Mouse (Mus musculus) urinary bladder, postnatal 14 days (tissue): ENCODE data around the gene Ntrk2.
A peak's percentile ranks its signal among the peaks of the same experiment; 100 is the strongest.
"Not testable (repeated sequence)": the region's sequence is repeated elsewhere in the genome, so short reads cannot be mapped to it uniquely, and the experiment has no call there.

Experiments
- DNase-seq: peaks from one replicate; pipeline ENCODE4 v3.0.0; 2021; ENCODE audit warnings: low spot score

Gene Ntrk2

GRCm38 (mm10) chr13:59041013-59041764 lies 234.8 kb downstream of the Ntrk2 start:
- DNase-seq, result no peak

- DNase-seq, result no peak
Observed at GRCm38 (mm10) chr13:59052188-59052587, 245.8 kb downstream of the Ntrk2 start.

DNA sequence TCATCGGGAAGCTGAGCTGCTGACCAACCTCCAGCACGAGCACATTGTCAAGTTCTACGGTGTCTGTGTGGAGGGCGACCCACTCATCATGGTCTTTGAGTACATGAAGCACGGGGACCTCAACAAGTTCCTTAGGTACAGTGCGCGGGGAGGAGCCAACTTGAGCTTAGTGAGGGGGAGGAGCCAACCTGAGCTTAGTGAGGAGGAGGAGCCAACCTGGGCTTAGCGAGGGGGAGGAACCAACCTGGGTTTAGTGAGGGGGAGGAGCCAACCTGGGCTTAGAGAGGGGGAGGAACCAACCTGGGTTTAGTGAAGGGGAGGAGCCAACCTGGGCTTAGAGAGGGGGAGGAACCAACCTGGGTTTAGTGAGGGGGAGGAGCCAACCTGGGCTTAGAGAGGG lies 248.0 kb downstream of the Ntrk2 start:
- not testable (repeated sequence) for DNase-seq

DNA sequence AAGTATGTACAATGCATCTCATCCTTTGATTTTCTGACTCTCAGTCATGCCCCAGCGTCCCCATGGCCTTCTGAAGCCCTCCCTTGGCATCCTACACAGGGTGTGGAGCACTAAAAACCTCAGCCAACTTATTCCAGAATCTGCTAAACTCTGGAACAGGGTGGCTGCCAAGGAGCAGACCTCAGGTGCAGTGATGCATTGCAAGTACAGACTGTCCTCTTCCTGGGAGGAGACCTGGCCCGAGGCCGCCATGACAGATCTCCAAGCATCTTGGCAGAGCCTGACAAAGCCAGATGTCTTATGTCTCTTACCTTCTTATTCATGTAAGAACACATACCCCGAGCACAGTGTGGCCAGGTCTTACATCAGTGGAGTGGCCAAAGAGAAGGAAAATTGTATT lies 250.5 kb downstream of the Ntrk2 start:
- peak; percentile 52 for DNase-seq

DNA sequence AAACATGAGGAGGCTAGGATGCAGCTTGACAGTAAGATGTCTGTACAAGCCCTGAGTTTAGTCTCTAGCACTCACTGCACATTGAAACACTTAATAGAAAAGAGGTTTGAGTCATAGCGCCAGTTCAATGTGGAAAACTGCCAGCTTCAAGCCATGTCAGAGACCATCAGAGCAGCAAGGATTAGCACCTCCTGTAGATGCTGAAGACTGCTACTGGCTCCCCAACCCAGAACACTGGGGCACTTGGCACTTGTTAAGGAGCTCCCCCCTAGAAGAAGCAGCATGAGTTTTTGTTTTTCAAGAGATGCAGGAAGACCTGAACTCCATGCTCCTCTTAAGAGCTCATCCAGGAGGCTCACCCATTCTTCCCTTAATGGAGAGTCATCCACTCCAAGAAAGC lies 251.5 kb downstream of the Ntrk2 start:
- no peak for DNase-seq

DNA sequence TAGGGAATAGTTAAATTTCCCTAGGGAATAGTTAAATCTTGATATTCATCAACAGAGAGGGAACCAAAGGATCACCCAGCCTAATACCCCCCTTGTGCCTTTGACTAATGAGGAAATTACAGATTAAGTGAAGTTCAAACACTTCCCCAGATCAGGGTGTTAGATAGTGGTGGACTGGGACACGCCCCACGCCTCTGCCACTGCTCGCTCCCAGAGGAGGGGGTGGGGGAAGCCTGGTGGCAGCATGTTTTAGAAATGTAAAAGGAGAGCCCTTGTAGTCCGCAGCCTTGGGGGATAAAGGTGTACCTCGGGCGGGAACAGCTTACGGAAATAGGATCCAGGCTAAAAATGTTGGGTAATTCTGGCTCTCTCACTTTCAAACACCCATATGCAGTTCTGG lies 252.7 kb downstream of the Ntrk2 start:
- DNase-seq, result no peak

GRCm38 (mm10) chr13:59065677-59066076 lies 259.3 kb downstream of the Ntrk2 start:
- no peak for DNase-seq

DNA sequence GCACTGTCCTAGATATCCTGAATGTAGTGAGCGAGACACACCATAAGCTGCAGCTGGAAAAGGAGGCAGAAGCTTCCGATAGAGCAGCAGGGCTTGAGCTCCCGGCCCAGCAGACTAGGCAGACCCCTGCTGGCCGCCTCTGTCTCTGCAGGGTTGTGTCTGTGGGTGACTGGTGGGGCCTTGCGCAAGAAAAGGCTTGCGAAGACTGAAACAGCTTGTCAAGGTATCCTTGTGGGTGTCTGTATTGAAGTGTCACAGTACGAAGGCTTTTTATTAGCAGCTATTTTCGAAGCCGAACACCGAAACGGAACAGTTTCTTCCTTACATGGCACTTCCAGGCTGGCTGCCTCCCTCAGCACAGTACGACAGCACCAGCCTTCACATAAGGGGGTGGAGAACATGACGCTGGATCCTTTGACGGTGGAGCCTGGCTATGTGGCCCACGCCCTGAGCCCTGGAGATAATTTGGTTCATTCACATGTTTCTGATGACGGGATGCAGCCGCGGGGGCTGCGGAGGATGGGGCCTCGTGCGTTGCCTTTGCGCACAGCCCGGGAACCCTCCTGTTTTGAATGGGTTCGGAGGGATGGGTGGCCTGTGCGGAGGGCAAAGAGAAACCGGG lies 267.4 kb downstream of the Ntrk2 start:
- DNase-seq, result peak; percentile 81

GRCm38 (mm10) chr13:59076489-59076888 lies 270.1 kb downstream of the Ntrk2 start:
- no peak for DNase-seq

GRCm38 (mm10) chr13:59079761-59080461 lies 273.5 kb downstream of the Ntrk2 start:
- no peak for DNase-seq

DNA sequence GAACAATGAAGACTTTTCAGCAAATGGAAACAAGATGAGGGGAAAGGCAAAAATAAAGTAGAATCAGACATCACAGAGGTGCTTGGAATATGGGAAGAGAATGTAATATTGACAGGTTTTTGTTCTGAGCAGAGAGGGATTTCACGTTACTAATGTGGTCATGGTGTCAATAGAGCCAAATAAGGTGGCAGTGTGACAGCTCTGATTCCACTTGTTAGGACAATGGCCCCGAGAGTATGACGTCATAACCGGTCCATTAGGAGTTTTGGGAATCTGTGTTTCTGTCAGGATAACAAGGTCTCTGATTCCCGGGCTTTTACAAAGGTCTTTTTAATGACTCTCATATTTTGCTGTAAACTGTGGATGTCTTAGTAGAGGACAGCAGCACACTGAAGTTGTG lies 274.1 kb downstream of the Ntrk2 start:
- DNase-seq, result no peak

GRCm38 (mm10) chr13:59089016-59089415 lies 282.6 kb downstream of the Ntrk2 start:
- no peak for DNase-seq

GRCm38 (mm10) chr13:59091138-59091971 lies 285.0 kb downstream of the Ntrk2 start:
- no peak for DNase-seq

GRCm38 (mm10) chr13:59092045-59092857 lies 285.9 kb downstream of the Ntrk2 start:
- no peak for DNase-seq

- no peak for DNase-seq
Observed at GRCm38 (mm10) chr13:59092858-59093154, 286.4 kb downstream of the Ntrk2 start.

GRCm38 (mm10) chr13:59094722-59095121 lies 288.4 kb downstream of the Ntrk2 start:
- no peak for DNase-seq

GRCm38 (mm10) chr13:59095811-59096391 lies 289.5 kb downstream of the Ntrk2 start:
- no peak for DNase-seq

GRCm38 (mm10) chr13:59100086-59100485 lies 293.7 kb downstream of the Ntrk2 start:
- DNase-seq, result no peak

GRCm38 (mm10) chr13:59107791-59108190 lies 301.4 kb downstream of the Ntrk2 start:
- not testable (repeated sequence) for DNase-seq

DNA sequence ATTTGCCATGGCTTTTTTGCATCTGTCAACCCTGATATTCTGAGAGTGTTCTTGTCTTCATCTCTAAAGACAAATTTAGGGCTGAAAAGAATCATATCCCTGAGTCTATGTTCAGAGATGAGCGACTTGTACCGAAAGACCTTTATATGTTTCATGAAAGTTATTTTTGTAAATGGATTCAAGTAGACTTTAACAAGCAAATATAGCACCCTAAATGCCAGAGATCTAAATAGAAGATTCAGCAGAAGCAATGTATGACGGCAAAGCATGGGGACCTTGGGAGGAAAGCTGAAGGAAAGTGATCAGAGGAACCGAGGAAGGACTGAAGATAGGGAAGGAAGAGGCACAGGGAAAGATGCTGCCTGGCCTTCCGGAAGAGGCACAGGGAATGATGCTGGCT lies 303.7 kb downstream of the Ntrk2 start:
- no peak for DNase-seq

GRCm38 (mm10) chr13:59114684-59115083 lies 308.3 kb downstream of the Ntrk2 start:
- DNase-seq, result no peak
